Mouse (Mus musculus) stomach, embryonic 14.5 days (tissue): ENCODE measurements around the gene Fam47e. TPM values are rescaled to one million over a fixed set of nuclear protein-coding genes. Genes with fewer than 3 reads are reported as not detected.

Experiments used
- ATAC-seq: fragments of 200-750 bp; cut with Nextera tagmentation; 2 replicates; pipeline ENCODE4 v1.8.0; 2017; ENCODE audit warnings: low read depth, moderate TSS enrichment; ENCODE audit not compliant: insufficient number of reproducible peaks, insufficient read depth, low FRiP score
- H3K27ac ChIP-seq: fragments of 300-500 bp; sonication (generic); 2 replicates; pipeline ENCODE4 v1.5.1; 2014; ENCODE audit warnings: mild to moderate bottlenecking, low read length, moderate library complexity, mixed read lengths
- H3K27me3 ChIP-seq: fragments of 300-500 bp; sonication (generic); 2 replicates; pipeline ENCODE4 v1.6.1; 2014; ENCODE audit warnings: low read length, control low read depth, mixed read lengths; ENCODE audit not compliant: control insufficient read depth, insufficient read depth
- H3K36me3 ChIP-seq: fragments of 300-500 bp; sonication (generic); 2 replicates; pipeline ENCODE4 v1.6.1; 2014; ENCODE audit warnings: mild to moderate bottlenecking, control low read depth, low read length, moderate library complexity, mixed read lengths; ENCODE audit not compliant: control insufficient read depth, insufficient read depth
- H3K4me1 ChIP-seq: fragments of 300-500 bp; sonication (generic); 2 replicates; pipeline ENCODE4 v1.6.1; 2014; ENCODE audit warnings: low read length, control low read depth, mixed read lengths; ENCODE audit not compliant: control insufficient read depth, insufficient read depth
- H3K4me2 ChIP-seq: fragments of 300-500 bp; sonication (generic); replicated peaks from 2 replicates; pipeline ENCODE4 v1.6.1; 2014; ENCODE audit warnings: low read depth, low read length, control low read depth
- H3K4me3 ChIP-seq: fragments of 300-500 bp; sonication (generic); 2 replicates; pipeline ENCODE4 v1.5.1; 2014; ENCODE audit warnings: low read depth, low read length, control low read depth
- H3K9ac ChIP-seq: fragments of 300-500 bp; sonication (generic); replicated peaks from 2 replicates; pipeline ENCODE4 v1.6.1; 2014; ENCODE audit warnings: low read depth, mild to moderate bottlenecking, control low read depth, low read length, moderate library complexity, mixed read lengths
- H3K9me3 ChIP-seq: fragments of 300-500 bp; sonication (generic); 2 replicates; pipeline ENCODE4 v1.6.1; 2016; ENCODE audit warnings: low read depth, low read length, control low read depth; ENCODE audit not compliant: control insufficient read depth
- WGBS: fragments of 180-500 bp; shearing (Covaris S2); extraction: QIAGEN DNeasy Blood & Tissue Kit; methylation state at CpG from one replicate; pipeline ENCODE4 v1.1.7; 2014; 5-methylcytosine and 5-hydroxymethylcytosine counted together
- polyA plus RNA-seq: library from polyadenylated mRNA; unstranded; fragments of >200 nt; fragmentation: Nextera tagmentation; extraction: Ambion mirVana; gene quantifications from 2 replicates; pipeline ENCODE4 v1.2.1, GENCODE M21; 2014

Gene Fam47e
- polyA plus RNA-seq, 1 experiment from 2014 or later = not detected

DNA sequence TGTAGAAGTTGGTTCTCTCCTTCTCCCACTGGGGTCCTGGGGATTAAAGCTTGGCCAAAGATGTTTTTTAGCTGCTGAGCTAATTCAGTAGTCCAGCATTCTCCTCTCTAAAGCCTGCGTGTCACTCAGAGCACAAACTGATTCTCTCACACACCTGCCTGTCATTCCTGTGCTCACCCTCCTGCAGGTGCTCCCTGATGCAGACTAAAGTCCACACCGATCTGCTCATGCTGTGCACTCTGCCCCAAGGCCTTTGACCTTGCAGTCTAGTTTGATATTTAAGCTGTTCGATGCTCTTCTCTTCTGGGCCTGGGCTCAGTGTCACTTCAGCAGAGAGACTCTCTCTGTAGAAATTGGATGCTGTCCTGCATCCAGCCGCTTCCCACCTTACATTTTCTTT, 16.4 kb downstream of the Fam47e start:
- no peak overlapping the region for H3K4me2 ChIP-seq
- no peaks in the 10 kb centered on the region for H3K9me3 ChIP-seq
- 75% methylated on average over 4 of the region's 4 CpGs for WGBS
- no peaks in the 10 kb centered on the region for H3K27me3 ChIP-seq
- ATAC-seq = no peak
- no peak overlapping the region for H3K27ac ChIP-seq
- H3K9ac ChIP-seq = no peak overlapping the region
- H3K36me3 ChIP-seq = no peaks in the 10 kb centered on the region
- H3K4me1 ChIP-seq = no peaks in the 10 kb centered on the region
- H3K4me3 ChIP-seq = no peak overlapping the region

DNA sequence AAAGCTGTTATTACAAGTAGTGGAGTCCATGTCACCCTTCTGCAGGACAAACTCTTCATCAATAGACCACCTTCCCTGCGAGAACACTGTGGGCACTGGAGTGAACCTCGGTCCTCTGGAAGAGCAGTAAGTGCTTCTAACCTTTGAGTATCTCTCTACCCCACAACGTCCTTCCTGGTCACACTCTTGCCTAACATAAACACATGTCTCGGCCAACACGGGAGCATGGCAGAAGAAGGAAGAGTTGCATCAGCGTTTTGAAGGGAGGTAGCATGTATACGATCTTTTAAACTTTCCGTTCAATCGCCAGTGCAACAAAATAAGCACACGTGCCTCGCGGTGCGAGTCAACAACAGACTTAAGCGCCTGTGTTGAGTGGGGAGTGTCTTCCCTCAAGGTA, 24.7 kb downstream of the Fam47e start:
- Histone ChIP-seq H3K9ac (no peak overlapping the region), H3K9me3 (no peaks in the 10 kb centered on the region), H3K4me2 (no peak overlapping the region), H3K27me3 (no peaks in the 10 kb centered on the region), H3K4me3 (no peak overlapping the region), H3K27ac (no peak overlapping the region), H3K4me1 (no peaks in the 10 kb centered on the region), H3K36me3 (no peaks in the 10 kb centered on the region)
- WGBS = 79% methylated on average over 14 of the region's 14 CpGs
- no peak for ATAC-seq

DNA sequence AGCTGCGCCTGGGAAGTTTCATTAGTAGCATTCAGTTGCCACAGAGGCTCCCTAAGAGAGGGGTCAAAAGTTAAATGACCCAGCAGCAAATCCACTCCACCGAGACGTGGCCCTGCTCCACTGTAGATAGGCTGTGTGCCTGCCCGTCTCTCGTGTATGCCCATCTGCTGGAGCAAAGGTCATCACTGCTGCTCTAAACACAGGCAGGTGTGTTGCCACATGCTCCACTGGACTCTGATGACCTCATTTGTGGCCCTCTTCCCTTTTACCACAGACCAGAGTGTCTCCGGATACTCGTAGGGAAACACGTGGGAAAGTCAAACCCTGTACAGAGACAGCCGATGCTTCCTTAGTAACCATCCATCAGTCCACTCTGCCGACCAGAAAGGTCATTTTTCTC, 31.1 kb downstream of the Fam47e start:
- Histone ChIP-seq H3K27ac (no peak overlapping the region), H3K4me1 (no peaks in the 10 kb centered on the region), H3K4me3 (no peak overlapping the region), H3K4me2 (no peak overlapping the region), H3K27me3 (no peaks in the 10 kb centered on the region), H3K9me3 (no peaks in the 10 kb centered on the region), H3K36me3 (no peaks in the 10 kb centered on the region), H3K9ac (no peak overlapping the region)
- ATAC-seq = no peak
- 31% methylated on average over 10 of the region's 10 CpGs for WGBS

DNA sequence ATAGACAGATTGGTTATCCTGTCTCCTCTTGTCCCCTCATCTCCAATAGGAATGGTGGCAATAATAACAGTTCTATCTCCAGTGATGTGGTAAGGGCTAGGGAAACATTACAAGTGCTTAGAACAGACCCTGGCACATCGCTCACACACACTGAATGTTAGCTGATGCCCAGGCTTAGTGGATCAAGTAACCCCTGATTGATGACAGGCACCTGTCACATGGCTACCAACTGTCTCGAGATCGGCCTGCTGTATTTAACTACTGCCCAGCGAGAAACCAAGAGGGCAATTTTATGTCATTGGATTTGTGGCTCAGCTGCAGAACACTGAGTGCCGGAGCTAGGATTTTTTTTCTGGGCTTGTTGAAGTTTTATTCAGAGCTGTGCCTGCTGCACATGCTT, 40.2 kb downstream of the Fam47e start:
- no peak overlapping the region for H3K9ac ChIP-seq
- no peaks in the 10 kb centered on the region for H3K9me3 ChIP-seq
- 81% methylated on average over 5 of the region's 5 CpGs for WGBS
- H3K4me3 ChIP-seq = no peak overlapping the region
- H3K4me1 ChIP-seq = no peaks in the 10 kb centered on the region
- ATAC-seq = no peak
- no peaks in the 10 kb centered on the region for H3K36me3 ChIP-seq
- no peaks in the 10 kb centered on the region for H3K27me3 ChIP-seq
- H3K27ac ChIP-seq = no peak overlapping the region
- H3K4me2 ChIP-seq = no peak overlapping the region

DNA sequence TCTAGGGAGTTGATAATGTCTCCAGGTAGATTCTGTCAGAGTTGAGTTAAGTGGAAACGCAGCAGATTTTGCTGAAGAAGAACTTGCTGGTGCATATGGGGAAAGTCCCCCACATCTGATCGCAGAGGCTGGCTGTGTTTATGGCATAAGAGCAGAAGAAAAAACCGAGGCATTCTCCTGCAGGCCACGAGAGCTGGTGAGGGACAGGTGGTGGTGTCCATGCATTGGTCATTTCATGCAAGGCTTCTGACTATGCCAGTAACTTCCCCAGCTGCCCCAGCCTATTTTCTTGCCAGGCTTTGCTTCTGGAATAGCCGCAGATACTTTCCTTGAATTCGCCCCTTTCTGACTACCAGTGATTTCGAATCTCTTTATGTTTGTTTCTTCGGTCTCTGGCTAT, 42.0 kb downstream of the Fam47e start:
- no peak for ATAC-seq
- Histone ChIP-seq H3K27ac (no peak overlapping the region), H3K4me2 (no peak overlapping the region), H3K9ac (no peak overlapping the region), H3K36me3 (no peaks in the 10 kb centered on the region), H3K9me3 (no peaks in the 10 kb centered on the region), H3K4me3 (no peak overlapping the region), H3K4me1 (no peaks in the 10 kb centered on the region; the same call in 1 of the 2 replicates), H3K27me3 (no peaks in the 10 kb centered on the region)
- 82% methylated on average over 8 of the region's 8 CpGs for WGBS

DNA sequence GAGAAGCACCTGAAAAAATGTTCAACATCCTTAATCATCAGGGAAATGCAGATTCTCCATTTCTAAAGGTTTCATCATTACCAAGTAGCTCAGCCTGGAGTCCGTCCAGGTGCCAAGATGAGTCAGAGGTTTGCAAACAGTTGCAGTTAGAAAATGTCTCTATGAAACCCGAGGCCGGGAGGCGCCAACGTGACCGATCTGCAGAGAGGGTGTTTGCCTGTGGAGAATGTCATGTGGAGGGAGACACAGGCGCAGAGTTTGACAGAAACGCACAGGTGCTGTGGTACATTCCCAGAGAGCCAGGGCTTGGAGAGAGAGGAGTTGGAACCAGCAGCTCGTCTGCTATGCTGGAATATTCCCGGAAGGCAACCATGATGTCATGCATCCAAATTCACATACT, 44.2 kb downstream of the Fam47e start:
- no peak overlapping the region for H3K4me2 ChIP-seq
- H3K36me3 ChIP-seq = no peaks in the 10 kb centered on the region
- no peak overlapping the region for H3K4me3 ChIP-seq
- H3K27ac ChIP-seq = no peak overlapping the region
- H3K9ac ChIP-seq = no peak overlapping the region
- H3K4me1 ChIP-seq = peaks cover 2% of the 10 kb centered on the region; the same call in 1 of the 2 replicates
- H3K27me3 ChIP-seq = no peaks in the 10 kb centered on the region
- ATAC-seq = no peak
- 68% methylated on average over 10 of the region's 10 CpGs for WGBS
- H3K9me3 ChIP-seq = no peaks in the 10 kb centered on the region

DNA sequence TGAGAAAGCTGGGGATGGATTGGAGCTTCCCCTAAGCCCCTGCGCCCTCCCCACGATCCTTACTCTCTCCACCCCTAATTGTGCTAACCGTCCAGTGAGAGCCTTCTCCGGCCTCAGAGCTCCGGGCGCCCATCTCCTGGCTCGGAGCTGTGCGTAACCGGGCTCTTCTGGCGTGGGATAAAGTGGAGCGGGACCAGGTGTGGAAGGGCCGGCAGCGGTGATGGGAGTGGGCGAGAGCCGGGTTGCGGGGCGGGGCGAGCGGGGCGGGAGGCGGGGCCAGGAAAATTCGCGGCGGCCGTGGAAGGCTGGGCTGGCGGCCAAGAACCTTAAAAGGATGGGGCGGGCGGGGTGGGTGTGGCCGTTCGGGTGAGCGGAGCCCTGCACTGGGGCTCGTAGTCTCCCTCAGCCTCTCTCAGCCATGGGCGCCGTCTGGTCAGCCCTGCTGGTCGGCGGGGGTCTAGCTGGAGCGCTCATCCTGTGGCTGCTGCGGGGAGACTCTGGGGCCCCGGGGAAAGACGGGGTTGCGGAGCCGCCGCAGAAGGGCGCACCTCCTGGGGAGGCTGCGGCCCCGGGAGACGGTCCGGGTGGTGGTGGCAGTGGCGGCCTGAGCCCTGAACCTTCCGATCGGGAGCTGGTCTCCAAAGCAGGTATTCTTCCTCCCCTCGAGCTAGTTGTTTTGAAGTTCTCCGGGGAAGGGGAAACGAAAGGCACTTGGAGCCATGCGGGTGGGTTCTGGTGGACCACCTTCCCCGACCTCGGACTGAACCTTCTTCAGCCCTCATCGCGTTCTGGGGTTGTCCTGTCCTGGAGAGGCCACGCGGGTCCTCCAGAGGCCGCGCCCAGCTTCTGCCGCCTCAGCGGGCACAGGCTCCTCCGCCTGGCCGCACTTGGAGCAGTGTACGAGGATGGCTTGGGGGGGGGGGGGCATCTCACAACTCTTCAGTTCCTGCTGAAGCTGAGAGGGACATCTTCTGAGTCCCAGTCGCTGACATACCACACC, 48.1 kb downstream of the Fam47e start, which contains the start of gene Stbd1:
TSS of gene Stbd1 (plus strand) at position 351 of the 1,000 bp plus-strand sequence.
- peak within 1 kb of the TSS; percentile 67 for H3K4me2 ChIP-seq
- H3K4me1 ChIP-seq = peaks cover 11% of the 10 kb centered on the region; the same call in 1 of the 2 replicates
- no peaks in the 10 kb centered on the region for H3K27me3 ChIP-seq
- H3K9me3 ChIP-seq = no peaks in the 10 kb centered on the region
- peak within 1 kb of the TSS; percentile 54 for H3K9ac ChIP-seq
- ATAC-seq = peak; percentile 92
- peak within 1 kb of the TSS; percentile 69 for H3K27ac ChIP-seq
- peaks cover 6% of the 10 kb centered on the region for H3K36me3 ChIP-seq
- peak within 1 kb of the TSS; percentile 76 for H3K4me3 ChIP-seq
- WGBS = under 1% methylated on average over 69 of the region's 69 CpGs

DNA sequence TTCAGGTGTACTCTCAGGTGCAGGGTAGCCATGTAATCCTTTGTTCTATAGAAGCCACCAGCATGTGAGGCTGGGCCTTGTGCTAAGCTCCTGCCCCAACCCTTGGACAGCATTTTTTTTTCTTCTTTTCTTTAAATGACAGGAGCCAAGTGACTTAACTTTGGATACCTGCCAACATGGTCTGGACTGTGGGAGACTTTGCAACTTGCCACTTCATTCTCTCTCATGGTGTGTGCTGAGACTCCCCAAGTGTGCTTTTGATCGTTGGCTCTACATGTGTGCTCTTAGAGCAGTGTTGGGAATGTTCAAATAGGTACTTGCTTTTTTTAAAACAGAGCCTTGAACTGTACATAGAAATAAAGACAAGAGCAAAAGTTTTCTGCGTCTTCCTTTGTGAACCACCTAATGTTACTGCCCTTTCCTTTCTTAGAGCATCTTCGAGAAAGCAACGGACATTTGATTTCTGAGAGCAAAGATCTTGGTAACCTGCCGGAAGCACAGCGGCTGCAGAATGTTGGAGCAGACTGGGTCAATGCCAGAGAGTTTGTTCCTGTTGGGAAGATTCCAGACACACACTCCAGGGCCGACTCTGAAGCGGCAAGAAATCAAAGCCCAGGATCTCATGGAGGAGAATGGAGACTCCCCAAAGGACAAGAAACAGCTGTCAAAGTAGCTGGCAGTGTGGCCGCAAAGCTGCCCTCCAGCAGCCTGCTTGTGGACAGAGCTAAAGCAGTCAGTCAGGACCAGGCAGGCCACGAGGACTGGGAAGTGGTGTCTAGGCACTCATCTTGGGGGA, 49.8 kb downstream of the Fam47e start:
- Histone ChIP-seq H3K36me3 (peaks cover 6% of the 10 kb centered on the region), H3K4me1 (peaks cover 11% of the 10 kb centered on the region; the same call in 1 of the 2 replicates), H3K27ac (peak overlapping the region; percentile 63; the same call in 1 of the 2 replicates), H3K27me3 (no peaks in the 10 kb centered on the region), H3K9me3 (no peaks in the 10 kb centered on the region), H3K4me3 (no peak overlapping the region; the same call in 1 of the 2 replicates), H3K9ac (no peak overlapping the region), H3K4me2 (peak overlapping the region; percentile 67)
- 51% methylated on average over 10 of the region's 10 CpGs for WGBS
- ATAC-seq = peak; percentile 12; the same call in 1 of the 2 replicates
